Mouse (Mus musculus) bone marrow, adult 2 months (tissue): ENCODE results near the gene Prph. TPM values are rescaled to one million over a fixed set of nuclear protein-coding genes. Genes with fewer than 3 reads are reported as not detected.

Source experiments
- H3K27ac ChIP-seq: fragments of 200-500 bp; 2 replicates; pipeline ENCODE4 v1.5.1; 2012; ENCODE audit warnings: low read depth, mild to moderate bottlenecking, control low read depth, inconsistent platforms, low read length; ENCODE audit not compliant: control insufficient read depth, poor library complexity, insufficient read depth
- H3K4me1 ChIP-seq: fragments of 200-500 bp; 2 replicates; pipeline ENCODE4 v1.6.1; 2011; ENCODE audit warnings: low read length; ENCODE audit not compliant: control insufficient read depth, insufficient read depth
- H3K4me3 ChIP-seq: fragments of 200-500 bp; replicated peaks from 2 replicates; pipeline ENCODE3; 2011; ENCODE audit warnings: mild to moderate bottlenecking, low read depth, low read length, control low read depth; ENCODE audit not compliant: control insufficient read depth
- CTCF ChIP-seq: fragments of 200-500 bp; IDR thresholded peaks from 2 replicates; pipeline ENCODE4 v1.5.1; 2011; ENCODE audit warnings: low read length, control low read depth; ENCODE audit not compliant: control insufficient read depth, insufficient read depth
- POLR2A ChIP-seq: fragments of 200-500 bp; IDR thresholded peaks from 2 replicates; pipeline ENCODE4 v1.6.1; 2011; ENCODE audit warnings: low read depth, mild to moderate bottlenecking, control low read depth, low read length, borderline replicate concordance; ENCODE audit not compliant: control insufficient read depth
- WGBS: fragments of 180-500 bp; shearing (Covaris S2); methylation state at CpG from one replicate; pipeline ENCODE4 v1.1.7; 2018; 5-methylcytosine and 5-hydroxymethylcytosine counted together
- polyA plus RNA-seq: library from polyadenylated mRNA; stranded (reverse); fragments of >200 nt; gene quantifications from 2 replicates; pipeline ENCODE4 v1.2.4, GENCODE M21; 2011; ENCODE audit warnings: low replicate concordance; ENCODE audit not compliant: missing spikeins, insufficient read depth, insufficient read length

Prph gene
- polyA plus RNA-seq, 1 experiment: not detected

GRCm38 (mm10) chr15:99085997-99086396 lies 31.0 kb downstream of the Prph start:
- Histone ChIP-seq H3K27ac (no peak overlapping the region), H3K4me3 (no peak overlapping the region), H3K4me1 (no peaks in the 10 kb centered on the region)
- 86% methylated on average over 4 of the region's 4 CpGs for WGBS
- TF ChIP-seq POLR2A (no peak), CTCF (no peak)

GRCm38 (mm10) chr15:99087253-99088075 lies 32.5 kb downstream of the Prph start, which contains the start of gene C1ql4:
TSS of gene C1ql4 (minus strand) at chr15:99087817.
- no peaks in the 10 kb centered on the region for H3K4me1 ChIP-seq
- peak; percentile 31; the same call in 1 of the 2 replicates for TF ChIP-seq POLR2A
- peak; percentile 38; the same call in 1 of the 2 replicates for TF ChIP-seq CTCF
- H3K27ac ChIP-seq: no peak within 1 kb of the TSS; the same call in 1 of the 2 replicates
- no peak within 1 kb of the TSS for H3K4me3 ChIP-seq
- 15% methylated on average over 60 of the region's 60 CpGs for WGBS

- Histone ChIP-seq H3K4me3 (no peak overlapping the region), H3K27ac (no peak overlapping the region; the same call in 1 of the 2 replicates), H3K4me1 (no peaks in the 10 kb centered on the region)
- WGBS: 2% methylated on average over 27 of the region's 27 CpGs
- no peak for TF ChIP-seq POLR2A
- peak; percentile 65; the same call in 1 of the 2 replicates for TF ChIP-seq CTCF
These were observed 33.3 kb downstream of the Prph start for GRCm38 (mm10) chr15:99088292-99088691.

GRCm38 (mm10) chr15:99089069-99089468 lies 34.1 kb downstream of the Prph start:
- no peak overlapping the region for H3K4me3 ChIP-seq

GRCm38 (mm10) chr15:99092870-99093269 lies 37.9 kb downstream of the Prph start, which contains the start of gene Dnajc22:
TSS of gene Dnajc22 (plus strand) at chr15:99093170.
- no peak for TF ChIP-seq POLR2A
- no peak for TF ChIP-seq CTCF
- WGBS: 70% methylated on average over 8 of the region's 8 CpGs
- Histone ChIP-seq H3K4me3 (no peak within 1 kb of the TSS), H3K4me1 (no peaks in the 10 kb centered on the region), H3K27ac (no peak within 1 kb of the TSS)

More at GRCm38 (mm10) chr15:99089069-99089468, 34.1 kb downstream of the Prph start:
- Histone ChIP-seq H3K4me1 (no peaks in the 10 kb centered on the region), H3K27ac (no peak overlapping the region)
- TF ChIP-seq CTCF: no peak
- TF ChIP-seq POLR2A: no peak
- WGBS: 48% methylated on average over 14 of the region's 14 CpGs

GRCm38 (mm10) chr15:99093291-99094258 lies 38.6 kb downstream of the Prph start:
- 3% methylated on average over 56 of the region's 56 CpGs for WGBS
- no peak for TF ChIP-seq POLR2A
- peak; percentile 24; the same call in 1 of the 2 replicates for TF ChIP-seq CTCF

GRCm38 (mm10) chr15:99094631-99095270 lies 39.8 kb downstream of the Prph start:
- 8% methylated on average over 27 of the region's 27 CpGs for WGBS
- no peaks in the 10 kb centered on the region for H3K4me1 ChIP-seq
- no peak for TF ChIP-seq POLR2A
- no peak for TF ChIP-seq CTCF
- H3K27ac ChIP-seq: no peak overlapping the region
- H3K4me3 ChIP-seq: no peak overlapping the region

More at GRCm38 (mm10) chr15:99093291-99094258, 38.6 kb downstream of the Prph start:
- Histone ChIP-seq H3K27ac (no peak overlapping the region), H3K4me3 (no peak overlapping the region), H3K4me1 (no peaks in the 10 kb centered on the region)
